Mouse (Mus musculus): ENCODE results near the gene Asprv1.

Gene Asprv1

DNA sequence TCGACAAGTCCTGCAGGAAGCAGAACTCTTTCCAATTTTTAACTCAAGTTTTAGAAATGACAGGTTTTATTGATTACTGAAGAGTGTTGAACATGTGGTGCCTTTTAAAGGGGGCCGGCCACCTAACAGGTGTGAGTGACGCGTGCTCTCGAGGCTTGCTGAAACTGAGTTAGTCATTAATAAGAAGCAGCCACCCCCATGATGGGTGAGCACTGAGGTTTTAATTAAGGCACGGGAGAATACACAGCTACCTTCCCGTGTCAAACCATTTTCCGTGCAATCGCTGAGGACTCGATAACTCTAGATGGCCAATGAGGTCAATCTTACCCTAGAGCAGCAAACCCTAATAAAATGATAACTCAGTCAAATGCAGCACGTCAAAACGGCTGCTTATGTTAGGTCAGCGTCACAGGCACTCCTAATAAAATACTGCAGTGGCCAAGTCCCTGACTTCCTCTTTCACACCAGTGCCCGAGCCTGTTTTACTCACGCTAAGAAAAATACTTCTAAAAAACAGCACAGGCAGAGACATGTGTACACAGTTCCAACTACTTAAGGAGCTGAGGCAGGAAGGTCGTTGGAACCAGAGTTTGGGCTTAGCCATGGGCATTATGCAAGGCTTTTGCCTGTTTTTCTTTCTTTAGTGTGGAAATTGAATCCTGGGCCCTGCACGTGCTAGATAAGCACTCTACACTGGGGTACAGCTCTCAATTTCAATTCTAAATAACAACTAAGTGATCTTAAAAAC is 37.8 kb downstream of the Asprv1 start:
- no peak for ATAC-seq (ENCODE audit: low TSS enrichment)

DNA sequence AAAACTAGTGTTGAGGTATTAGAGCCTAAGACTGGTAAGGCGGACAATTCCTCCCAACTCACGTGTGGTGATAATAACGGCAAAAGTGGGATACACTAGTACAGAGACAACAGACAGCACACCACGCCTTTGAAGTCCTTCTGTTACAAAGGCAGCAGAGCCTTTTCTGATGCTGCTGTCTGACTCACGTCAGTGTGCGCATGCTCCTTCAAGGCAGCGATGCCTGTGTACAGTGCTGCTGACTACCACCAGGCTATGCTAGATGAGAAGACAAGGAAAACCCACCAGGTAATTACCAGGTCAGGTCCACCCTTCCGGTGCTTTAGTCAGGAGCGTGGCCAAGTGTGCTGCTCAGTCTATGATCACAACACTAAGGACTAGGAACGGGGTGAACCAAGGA is 39.1 kb downstream of the Asprv1 start:
- ATAC-seq (ENCODE audit: low TSS enrichment), result no peak

DNA sequence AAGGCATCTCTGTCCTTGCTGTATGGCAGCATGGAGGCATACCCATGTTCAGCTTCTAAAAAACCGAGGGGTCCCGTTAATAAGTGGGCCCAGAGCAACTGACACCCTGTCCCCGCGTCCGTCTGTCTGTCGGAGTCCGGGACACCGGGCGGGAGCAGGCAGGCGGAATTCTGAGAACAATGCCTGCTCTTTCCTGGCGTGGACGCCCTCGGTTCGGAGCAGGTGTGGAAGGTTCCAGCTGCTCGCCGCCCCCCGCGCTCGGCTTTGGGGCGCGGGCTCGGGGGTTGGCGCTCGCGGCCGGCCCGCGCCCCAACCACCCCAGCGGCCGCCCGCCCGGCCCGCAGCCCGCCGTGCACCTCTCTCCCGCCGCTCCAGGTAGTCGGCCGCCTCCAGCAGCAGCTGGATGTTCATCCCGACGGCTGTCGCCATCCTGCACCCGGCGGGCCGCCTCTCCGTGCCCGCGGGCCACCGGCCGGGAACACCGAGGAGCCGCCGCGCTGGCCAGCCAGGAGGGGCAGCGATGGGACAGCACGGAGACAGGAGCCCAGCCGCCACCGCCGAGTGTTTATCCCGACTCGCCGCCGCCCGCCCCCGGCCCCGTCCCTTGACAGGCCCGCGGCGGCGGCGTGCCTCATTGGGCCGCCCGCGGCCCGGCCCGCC is 40.7 kb downstream of the Asprv1 start, which contains the start of gene Mxd1:
Mxd1 (minus strand) TSS at position 582 of the 660 bp plus-strand sequence.
- no peak; the same call in 1 of the 2 replicates for ATAC-seq (ENCODE audit: low TSS enrichment)

- peak; percentile 94 for ATAC-seq (ENCODE audit: low TSS enrichment)
These were observed 41.3 kb downstream of the Asprv1 start for GRCm38 (mm10) chr6:86669240-86669727.

DNA sequence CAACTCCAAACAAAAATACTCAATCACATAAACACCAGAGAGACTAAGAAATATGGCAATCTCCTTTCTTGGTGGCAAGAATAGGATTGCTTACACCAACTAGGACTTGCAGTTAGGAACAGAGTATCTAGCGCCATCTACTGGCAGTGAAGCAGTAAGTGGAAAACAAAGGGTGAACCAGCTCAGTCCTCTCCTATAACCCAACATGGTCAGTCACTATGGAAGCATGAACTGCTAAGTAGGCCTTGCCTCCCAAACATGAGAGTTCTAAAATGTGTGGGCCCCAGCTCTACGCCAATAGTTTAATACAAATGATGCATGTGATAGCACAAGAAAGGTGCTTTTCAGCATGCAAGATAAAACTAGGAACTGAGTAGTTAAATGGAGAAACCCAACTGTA is 42.9 kb downstream of the Asprv1 start:
- ATAC-seq (ENCODE audit: low TSS enrichment), result peak; percentile 33; the same call in 1 of the 2 replicates

- ATAC-seq (ENCODE audit: low TSS enrichment), result no peak
These were observed 50.4 kb downstream of the Asprv1 start for GRCm38 (mm10) chr6:86678341-86678740.
